Mouse (Mus musculus) lung, embryonic 15.5 days (tissue): ENCODE measurements around the gene Elk3. TPM values are rescaled to one million over a fixed set of nuclear protein-coding genes. Genes with fewer than 3 reads are reported as not detected.
A peak's percentile ranks its signal among the peaks of the same experiment; 100 is the strongest.

Source experiments
- ATAC-seq: fragments of 200-750 bp; cut with Nextera tagmentation; 2 replicates; pipeline ENCODE4 v1.8.0; 2017; ENCODE audit warnings: moderate number of reproducible peaks, borderline replicate concordance; ENCODE audit not compliant: low FRiP score, low TSS enrichment; ENCODE audit errors: extremely low read depth
- H3K27ac ChIP-seq: fragments of 300-500 bp; sonication (generic); 2 replicates; pipeline ENCODE4 v1.5.1; 2015; ENCODE audit warnings: moderate library complexity, mild to moderate bottlenecking, inconsistent platforms
- H3K27me3 ChIP-seq: fragments of 300-500 bp; sonication (generic); 2 replicates; pipeline ENCODE4 v1.6.1; 2015; ENCODE audit warnings: inconsistent platforms
- H3K36me3 ChIP-seq: fragments of 300-500 bp; sonication (generic); 2 replicates; pipeline ENCODE4 v1.6.1; 2015; ENCODE audit warnings: inconsistent platforms
- H3K4me1 ChIP-seq: fragments of 300-500 bp; sonication (generic); 2 replicates; pipeline ENCODE4 v1.6.1; 2015; ENCODE audit warnings: inconsistent platforms
- H3K4me2 ChIP-seq: fragments of 300-500 bp; sonication (generic); 2 replicates; pipeline ENCODE4 v1.6.1; 2015; ENCODE audit warnings: inconsistent platforms, mild to moderate bottlenecking, moderate library complexity
- H3K4me3 ChIP-seq: fragments of 300-500 bp; sonication (generic); 2 replicates; pipeline ENCODE4 v1.5.1; 2015; ENCODE audit warnings: mild to moderate bottlenecking, inconsistent platforms
- H3K9ac ChIP-seq: fragments of 300-500 bp; sonication (generic); 2 replicates; pipeline ENCODE4 v1.6.1; 2015; ENCODE audit warnings: inconsistent platforms
- H3K9me3 ChIP-seq: fragments of 300-500 bp; sonication (generic); 2 replicates; pipeline ENCODE4 v1.6.1; 2016; ENCODE audit warnings: inconsistent platforms
- WGBS: fragments of 180-500 bp; shearing (Covaris S2); methylation state at CpG from one replicate; pipeline ENCODE4 v1.1.7; 2015; 5-methylcytosine and 5-hydroxymethylcytosine counted together
- polyA plus RNA-seq: library from polyadenylated mRNA; unstranded; fragments of >200 nt; fragmentation: Nextera tagmentation; extraction: Ambion mirVana; gene quantifications from 2 replicates; pipeline ENCODE4 v1.2.1, GENCODE M21; 2015

Gene Elk3
- polyA plus RNA-seq, 1 experiment from 2014 or later, result 52.3 TPM

DNA sequence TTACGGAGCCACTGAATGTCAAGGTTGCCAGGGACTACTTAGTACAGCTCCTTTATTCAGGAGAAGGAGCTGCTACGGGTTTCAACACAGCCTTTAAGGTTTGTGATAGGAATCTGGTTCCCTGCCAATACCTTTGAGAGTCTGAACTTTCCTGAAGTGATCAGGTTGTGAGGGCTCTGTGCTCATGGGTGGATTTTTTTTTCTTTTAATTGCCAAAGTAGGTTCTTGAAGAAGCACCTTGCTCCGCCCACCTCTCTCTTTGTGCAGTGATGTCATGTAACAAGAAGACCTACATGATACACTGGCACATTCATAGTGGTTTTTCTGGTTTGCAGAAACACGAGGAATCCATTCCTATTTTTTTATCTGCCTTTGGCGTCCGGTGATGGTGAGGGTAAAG is 16.3 kb upstream of the Elk3 start:
- no peak overlapping the region for H3K9ac ChIP-seq
- no peaks in the 10 kb centered on the region for H3K9me3 ChIP-seq
- no peak overlapping the region for H3K27ac ChIP-seq
- no peak overlapping the region for H3K4me3 ChIP-seq
- peaks cover 16% of the 10 kb centered on the region for H3K4me1 ChIP-seq
- no peaks in the 10 kb centered on the region for H3K27me3 ChIP-seq
- no peaks in the 10 kb centered on the region for H3K36me3 ChIP-seq
- H3K4me2 ChIP-seq, result no peak overlapping the region
- no peak for ATAC-seq
- WGBS, result 67% methylated on average over 6 of the region's 6 CpGs

DNA sequence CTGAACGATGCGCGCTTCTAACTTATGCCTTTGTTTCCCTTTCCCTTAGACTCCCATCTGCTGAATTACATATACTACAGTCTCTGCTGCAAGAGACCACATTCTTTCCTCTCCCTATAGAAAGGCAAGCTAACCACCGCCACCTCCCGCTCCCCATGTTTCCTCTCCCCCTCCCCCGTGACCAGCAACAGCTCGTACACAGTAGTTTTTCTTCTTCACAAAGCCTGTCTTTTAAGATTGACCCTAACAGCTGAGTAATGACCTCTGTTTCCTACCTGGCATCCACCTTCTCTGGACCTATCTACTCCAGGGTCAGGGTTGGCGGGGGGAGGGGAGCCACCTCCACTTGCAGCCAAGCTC is 15.8 kb upstream of the Elk3 start:
- Histone ChIP-seq H3K27ac (peak overlapping the region; percentile 76), H3K9me3 (no peaks in the 10 kb centered on the region)
- 84% methylated on average over 8 of the region's 8 CpGs for WGBS

DNA sequence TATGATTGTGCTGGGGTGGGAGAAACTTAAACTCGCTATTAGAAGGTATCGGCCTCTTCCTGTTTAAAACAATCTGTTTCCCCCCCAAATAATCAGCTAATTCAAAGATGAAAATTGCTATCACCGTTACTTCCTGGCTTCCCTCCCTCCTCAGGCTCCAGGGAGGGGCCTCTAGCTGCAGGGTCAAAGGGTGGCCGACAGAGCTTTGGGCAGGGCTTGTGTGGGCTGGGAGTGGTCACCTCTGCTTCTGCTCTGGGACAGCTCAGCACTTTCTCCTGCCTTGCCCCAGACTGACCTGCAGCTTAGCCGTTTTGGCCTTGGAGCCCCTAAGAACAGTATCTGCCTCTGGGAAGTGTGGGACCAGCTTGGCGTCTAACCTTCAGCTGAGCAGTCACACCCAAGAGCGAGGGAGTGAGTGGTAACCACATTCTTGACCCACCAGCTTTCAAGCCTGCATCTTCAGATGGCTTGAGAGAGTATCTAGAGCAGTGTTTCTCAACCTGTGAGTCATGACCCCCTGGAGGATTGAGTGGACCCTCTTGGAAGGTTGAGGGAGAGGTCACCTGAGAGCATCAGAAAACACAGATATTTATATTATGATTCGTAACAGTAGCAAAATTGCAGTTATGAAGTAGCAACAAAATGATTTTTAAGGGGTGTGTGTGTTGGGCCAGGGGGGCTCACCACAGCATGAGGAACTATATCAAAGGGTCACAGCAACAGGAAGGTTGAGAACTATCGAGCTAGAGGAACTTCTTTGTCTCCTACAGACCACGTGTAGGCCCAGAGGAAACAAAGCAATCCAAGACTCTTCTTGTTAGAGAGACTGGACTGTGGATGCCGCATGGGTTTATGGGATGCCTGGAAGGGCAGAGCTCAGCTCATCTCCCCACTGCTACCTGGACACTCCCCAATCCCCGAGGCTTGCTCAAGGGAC is 15.1 kb upstream of the Elk3 start:
- WGBS, result 53% methylated on average over 12 of the region's 12 CpGs
- H3K4me3 ChIP-seq, result no peak overlapping the region
- no peaks in the 10 kb centered on the region for H3K36me3 ChIP-seq
- no peaks in the 10 kb centered on the region for H3K9me3 ChIP-seq
- peak overlapping the region; percentile 20; the same call in 1 of the 2 replicates for H3K4me2 ChIP-seq
- peak overlapping the region; percentile 76 for H3K27ac ChIP-seq
- no peak; the same call in 1 of the 2 replicates for ATAC-seq
- peaks cover 16% of the 10 kb centered on the region for H3K4me1 ChIP-seq
- H3K27me3 ChIP-seq, result no peaks in the 10 kb centered on the region
- H3K9ac ChIP-seq, result no peak overlapping the region

More for the DNA sequence above, 15.8 kb upstream of the Elk3 start:
- peaks cover 16% of the 10 kb centered on the region for H3K4me1 ChIP-seq
- H3K27me3 ChIP-seq, result no peaks in the 10 kb centered on the region
- H3K4me2 ChIP-seq, result no peak overlapping the region
- H3K4me3 ChIP-seq, result no peak overlapping the region
- no peaks in the 10 kb centered on the region for H3K36me3 ChIP-seq
- no peak for ATAC-seq
- H3K9ac ChIP-seq, result no peak overlapping the region

DNA sequence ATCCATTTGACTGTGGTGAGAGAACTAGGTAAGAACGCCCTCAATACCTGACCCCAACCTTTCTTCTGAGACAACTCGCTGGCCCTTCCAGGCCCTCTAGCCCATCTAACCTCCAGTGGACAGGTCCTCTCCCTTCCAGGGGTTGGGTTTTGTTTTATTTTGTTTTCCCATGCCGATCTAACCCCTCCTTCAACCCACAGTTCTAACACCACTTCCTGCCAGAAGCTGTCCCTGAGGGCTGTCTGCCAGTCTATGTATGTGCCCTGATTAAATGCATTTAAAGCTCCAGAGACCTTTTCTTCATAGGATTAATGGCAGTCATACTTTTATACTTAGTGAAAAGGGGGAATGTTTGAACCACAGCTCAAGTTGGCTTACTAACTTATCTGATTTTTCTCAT is 14.4 kb upstream of the Elk3 start:
- no peaks in the 10 kb centered on the region for H3K36me3 ChIP-seq
- 0 out of 2 replicates have a peak, but pooled peaks have one; percentile 39 for ATAC-seq
- H3K27ac ChIP-seq, result peak overlapping the region; percentile 43
- H3K4me2 ChIP-seq, result no peak overlapping the region
- no peak overlapping the region for H3K9ac ChIP-seq
- no peaks in the 10 kb centered on the region for H3K9me3 ChIP-seq
- H3K4me3 ChIP-seq, result no peak overlapping the region
- 58% methylated on average over 3 of the region's 3 CpGs for WGBS
- H3K4me1 ChIP-seq, result peaks cover 16% of the 10 kb centered on the region
- H3K27me3 ChIP-seq, result no peaks in the 10 kb centered on the region

DNA sequence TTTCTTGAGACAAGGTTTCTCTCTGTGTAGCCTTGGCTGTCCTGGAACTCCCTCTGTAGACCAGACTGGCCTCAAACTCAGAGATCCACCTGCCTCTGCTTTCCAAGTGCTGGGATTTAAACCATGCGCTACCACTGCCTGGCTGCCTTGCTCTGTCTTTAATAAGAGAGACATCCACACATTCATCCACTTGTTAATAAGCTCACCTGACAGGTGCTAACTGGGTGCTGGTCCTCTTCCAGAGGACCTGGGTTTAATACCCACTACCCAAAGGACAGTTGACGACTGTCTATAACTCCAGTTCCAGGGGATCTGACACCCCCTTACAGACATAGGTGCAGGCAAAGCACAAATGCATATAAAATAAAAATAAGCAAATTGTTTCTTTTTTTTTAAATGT is 13.5 kb upstream of the Elk3 start:
- Histone ChIP-seq H3K4me1 (peaks cover 16% of the 10 kb centered on the region), H3K36me3 (no peaks in the 10 kb centered on the region)
- 95% methylated on average over 2 of the region's 2 CpGs for WGBS

DNA sequence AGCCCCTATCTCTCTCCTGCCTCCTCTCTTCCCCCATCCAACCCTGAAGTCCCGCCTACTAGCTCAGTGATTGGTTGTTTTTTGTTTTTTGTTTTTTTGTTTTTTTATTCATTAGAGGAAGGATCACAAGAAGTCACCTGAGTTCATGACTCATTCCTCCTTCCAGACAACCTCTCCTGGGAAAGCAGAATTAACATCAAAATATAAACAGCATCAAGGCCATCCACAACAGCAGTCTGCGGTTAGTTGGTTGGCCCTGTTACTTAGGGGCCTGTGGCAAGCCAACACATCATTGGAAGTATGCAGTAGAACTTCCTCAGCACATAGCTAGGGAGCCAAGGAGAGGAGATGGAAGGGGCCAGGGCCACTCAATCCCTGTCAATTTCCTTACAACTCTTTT is 12.7 kb upstream of the Elk3 start:
- Histone ChIP-seq H3K27ac (no peak overlapping the region), H3K4me2 (no peak overlapping the region), H3K4me3 (no peak overlapping the region), H3K36me3 (no peaks in the 10 kb centered on the region), H3K9ac (no peak overlapping the region), H3K4me1 (peaks cover 16% of the 10 kb centered on the region), H3K9me3 (no peaks in the 10 kb centered on the region), H3K27me3 (no peaks in the 10 kb centered on the region)
- WGBS, result 94% methylated on average over 2 of the region's 2 CpGs
- no peak for ATAC-seq

More for the DNA sequence above, 13.5 kb upstream of the Elk3 start:
- peak overlapping the region; percentile 43; the same call in 1 of the 2 replicates for H3K27ac ChIP-seq
- no peak for ATAC-seq
- no peaks in the 10 kb centered on the region for H3K9me3 ChIP-seq
- H3K27me3 ChIP-seq, result no peaks in the 10 kb centered on the region
- no peak overlapping the region for H3K4me2 ChIP-seq
- H3K4me3 ChIP-seq, result no peak overlapping the region
- no peak overlapping the region for H3K9ac ChIP-seq

DNA sequence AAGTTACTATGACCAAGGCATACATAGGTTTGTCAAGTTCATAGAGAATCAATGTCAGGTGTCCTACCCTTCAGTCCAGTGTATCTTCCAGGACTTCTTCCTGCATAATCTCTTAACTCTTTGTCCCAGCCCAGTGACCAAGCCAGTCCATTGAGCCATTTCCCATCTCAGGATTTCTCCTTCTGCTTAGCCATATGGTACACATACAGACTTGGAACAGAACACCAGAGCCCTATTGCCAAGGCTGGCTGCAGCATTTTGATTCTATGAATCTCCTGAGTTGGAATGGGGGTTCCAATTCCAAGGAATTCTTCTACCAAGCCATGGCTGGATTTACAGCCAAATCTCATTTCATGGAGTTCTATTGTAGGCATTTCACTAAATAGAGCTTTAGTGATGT is 10.8 kb upstream of the Elk3 start:
- H3K9ac ChIP-seq, result no peak overlapping the region
- H3K36me3 ChIP-seq, result no peaks in the 10 kb centered on the region
- H3K4me1 ChIP-seq, result peaks cover 11% of the 10 kb centered on the region
- no peak overlapping the region for H3K4me3 ChIP-seq
- no peaks in the 10 kb centered on the region for H3K27me3 ChIP-seq
- no peak overlapping the region for H3K4me2 ChIP-seq
- no peak for ATAC-seq
- H3K9me3 ChIP-seq, result no peaks in the 10 kb centered on the region
- no peak overlapping the region for H3K27ac ChIP-seq

DNA sequence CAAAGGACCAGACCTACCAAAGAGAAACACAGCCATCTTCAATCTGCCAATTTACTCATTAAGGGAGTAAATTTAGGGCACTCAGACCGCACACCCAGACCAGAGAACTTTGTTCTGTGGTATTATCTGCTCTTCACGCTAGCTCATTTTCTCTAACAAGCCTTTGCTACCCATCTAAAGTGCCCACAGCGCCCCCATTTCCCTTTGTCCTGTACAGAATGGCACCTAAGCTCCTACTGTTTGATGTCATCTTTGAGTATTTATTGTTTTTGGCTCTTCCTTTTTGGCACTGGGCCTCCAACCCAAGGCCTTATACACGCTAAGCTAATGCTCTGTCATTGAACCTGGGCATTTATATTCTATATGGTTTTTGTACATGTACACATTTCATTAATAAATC is 9.2 kb upstream of the Elk3 start:
- no peak overlapping the region for H3K4me3 ChIP-seq
- H3K27me3 ChIP-seq, result no peaks in the 10 kb centered on the region
- no peak overlapping the region for H3K9ac ChIP-seq
- H3K27ac ChIP-seq, result no peak overlapping the region
- no peaks in the 10 kb centered on the region for H3K36me3 ChIP-seq
- no peak for ATAC-seq
- no peak overlapping the region for H3K4me2 ChIP-seq
- no peaks in the 10 kb centered on the region for H3K9me3 ChIP-seq
- no peaks in the 10 kb centered on the region for H3K4me1 ChIP-seq
- 74% methylated on average over 4 of the region's 4 CpGs for WGBS

DNA sequence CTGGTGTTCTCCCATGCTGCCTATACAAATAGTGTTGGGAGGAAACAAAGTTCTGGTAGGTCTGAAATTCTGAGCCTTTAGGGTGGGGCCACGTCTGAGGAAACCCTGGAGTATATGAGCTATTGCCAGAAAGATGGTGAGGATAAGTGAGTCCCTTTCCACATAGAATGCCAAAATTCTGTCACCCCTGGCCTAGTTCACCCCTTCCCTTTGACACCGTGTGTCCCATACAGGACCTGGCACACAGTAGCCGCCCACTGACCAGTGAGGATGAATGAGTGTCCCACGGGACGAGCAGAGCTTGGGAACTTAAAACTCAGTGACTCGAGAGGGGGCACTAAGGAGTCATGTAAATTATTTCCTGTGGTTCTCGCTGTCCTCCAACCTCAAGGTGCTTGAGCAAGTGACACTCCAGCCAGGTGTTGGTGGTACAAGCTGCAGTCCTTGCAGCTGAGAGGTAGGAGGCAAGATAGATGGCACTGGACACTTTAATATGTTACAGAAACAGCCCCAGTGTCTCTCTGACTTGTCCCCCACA is 8.7 kb upstream of the Elk3 start:
- H3K27ac ChIP-seq, result no peak overlapping the region
- WGBS, result 65% methylated on average over 7 of the region's 7 CpGs
- no peak overlapping the region for H3K9ac ChIP-seq
- no peak for ATAC-seq
- no peaks in the 10 kb centered on the region for H3K4me1 ChIP-seq
- no peaks in the 10 kb centered on the region for H3K9me3 ChIP-seq
- H3K27me3 ChIP-seq, result no peaks in the 10 kb centered on the region
- H3K4me2 ChIP-seq, result no peak overlapping the region
- no peaks in the 10 kb centered on the region for H3K36me3 ChIP-seq
- H3K4me3 ChIP-seq, result no peak overlapping the region

DNA sequence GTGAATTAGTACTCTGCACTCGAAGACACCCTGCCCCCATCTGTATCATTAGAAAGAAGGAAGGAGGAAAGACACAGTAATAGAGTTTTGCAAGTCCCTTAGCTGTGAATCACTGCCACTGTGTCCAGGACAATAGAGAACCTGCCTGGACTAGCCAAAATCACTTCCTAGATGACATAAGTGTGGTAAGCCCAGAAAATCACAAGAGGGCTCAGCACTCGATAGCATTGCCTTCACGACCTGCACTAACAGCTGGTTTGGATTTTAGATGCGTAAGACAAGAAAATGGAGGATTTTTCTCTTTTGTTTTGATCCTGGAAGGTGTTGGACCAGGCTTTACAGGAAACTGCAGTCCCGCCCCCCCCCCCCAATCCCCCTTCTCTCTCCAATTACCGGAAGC is 6.0 kb upstream of the Elk3 start:
- H3K4me1 ChIP-seq, result peaks cover 4% of the 10 kb centered on the region; the same call in 1 of the 2 replicates
- H3K36me3 ChIP-seq, result no peaks in the 10 kb centered on the region
- H3K27me3 ChIP-seq, result no peaks in the 10 kb centered on the region
- H3K4me2 ChIP-seq, result no peak overlapping the region
- H3K4me3 ChIP-seq, result no peak overlapping the region
- no peak for ATAC-seq
- no peak overlapping the region for H3K9ac ChIP-seq
- H3K9me3 ChIP-seq, result no peaks in the 10 kb centered on the region
- WGBS, result 37% methylated on average over 6 of the region's 6 CpGs
- no peak overlapping the region for H3K27ac ChIP-seq

DNA sequence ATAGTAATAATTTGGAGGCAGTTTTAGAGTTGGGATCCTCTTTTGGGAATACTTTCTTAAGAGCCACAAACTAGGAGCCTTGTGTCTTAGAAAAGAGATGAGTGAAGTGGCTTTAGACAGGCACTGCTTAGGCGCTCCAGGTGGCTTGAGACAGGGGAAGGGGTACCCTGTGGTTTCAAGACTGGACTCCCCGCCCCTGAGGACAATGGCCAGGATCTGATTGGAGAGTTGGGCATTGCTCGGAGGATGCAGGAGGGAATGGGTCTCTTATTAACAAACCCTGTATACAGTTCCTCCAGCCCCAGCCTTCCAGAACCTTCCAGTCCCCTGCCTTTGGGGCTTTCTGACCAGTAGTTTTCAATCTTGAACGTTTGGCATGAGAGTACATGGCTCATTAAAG is 641 bp upstream of the Elk3 start:
- ATAC-seq, result no peak
- H3K9ac ChIP-seq, result peak overlapping the region; percentile 90; the same call in 1 of the 2 replicates

DNA sequence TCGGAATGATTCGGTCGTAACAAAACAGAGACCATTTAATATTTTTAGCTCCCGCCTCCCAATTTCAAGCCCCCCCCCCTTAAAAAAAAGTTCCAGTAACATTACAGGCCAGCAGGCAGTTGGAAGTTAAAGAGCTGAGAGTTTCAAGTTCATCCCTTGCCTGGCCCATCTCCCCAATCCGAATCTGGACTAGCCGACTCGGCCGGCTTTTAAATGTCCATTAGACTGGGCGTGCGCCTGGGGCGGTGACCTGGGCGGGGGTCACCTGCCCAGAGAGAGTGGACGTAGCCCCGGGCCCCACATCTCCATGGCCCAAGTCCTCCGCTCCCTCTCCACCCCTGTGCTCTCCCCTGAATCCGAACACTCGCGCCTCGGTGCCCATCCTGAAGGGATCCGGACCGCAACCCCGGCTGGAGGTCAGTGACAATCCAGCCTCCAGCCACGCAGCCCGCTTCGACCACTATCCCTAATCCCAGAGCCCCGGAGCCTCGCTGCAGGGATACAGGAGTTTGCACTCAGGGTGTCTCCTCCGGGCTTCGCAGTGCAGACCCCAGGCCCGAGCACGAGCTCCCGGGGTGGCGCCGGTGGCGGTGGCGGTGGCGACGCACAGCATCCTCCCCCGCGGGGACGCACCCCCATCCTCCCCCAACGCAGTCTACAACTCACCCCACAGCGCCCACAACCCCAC is 857 bp downstream of the Elk3 start:
- peak; percentile 37 for ATAC-seq
- H3K9me3 ChIP-seq, result no peaks in the 10 kb centered on the region
- H3K4me3 ChIP-seq, result peak overlapping the region; percentile 81
- peak overlapping the region; percentile 90 for H3K9ac ChIP-seq
- peak overlapping the region; percentile 87 for H3K4me2 ChIP-seq
- under 1% methylated on average over 43 of the region's 43 CpGs for WGBS
- H3K4me1 ChIP-seq, result peaks cover 21% of the 10 kb centered on the region
- no peaks in the 10 kb centered on the region for H3K36me3 ChIP-seq
- no peaks in the 10 kb centered on the region for H3K27me3 ChIP-seq
- H3K27ac ChIP-seq, result peak overlapping the region; percentile 95

More for the DNA sequence above, 641 bp upstream of the Elk3 start:
- H3K4me1 ChIP-seq, result peaks cover 12% of the 10 kb centered on the region; the same call in 1 of the 2 replicates
- peak overlapping the region; percentile 95 for H3K27ac ChIP-seq
- H3K27me3 ChIP-seq, result no peaks in the 10 kb centered on the region
- no peaks in the 10 kb centered on the region for H3K9me3 ChIP-seq
- no peaks in the 10 kb centered on the region for H3K36me3 ChIP-seq
- peak overlapping the region; percentile 81 for H3K4me3 ChIP-seq
- H3K4me2 ChIP-seq, result peak overlapping the region; percentile 87
- 10% methylated on average over 4 of the region's 4 CpGs for WGBS
